Mouse (Mus musculus) ES-E14 (cell line): Measurements from ENCODE around the gene C530008M17Rik. TPM values are rescaled to one million over a fixed set of nuclear protein-coding genes. Genes with fewer than 3 reads are reported as not detected.
A peak's percentile ranks its signal among the peaks of the same experiment; 100 is the strongest.

Source experiments
- DNase-seq: peaks from one replicate; pipeline ENCODE4 v3.0.0-alpha.2; 2013; ENCODE audit warnings: low read depth, low spot score
- H3K27ac ChIP-seq: 2 replicates; pipeline ENCODE4 v1.5.1; 2012; ENCODE audit warnings: low read depth, mild to moderate bottlenecking, low read length, moderate library complexity, mixed read lengths; ENCODE audit not compliant: poor library complexity, insufficient read depth, severe bottlenecking
- H3K36me3 ChIP-seq: 2 replicates; pipeline ENCODE4 v1.6.1; 2012; ENCODE audit warnings: mild to moderate bottlenecking, low read length, moderate library complexity, mixed read lengths; ENCODE audit not compliant: control insufficient read depth, poor library complexity, insufficient read depth, severe bottlenecking
- H3K4me1 ChIP-seq, 2 experiments: fragments of 150-350 bp in 1 of 2; sonication (generic) in 1 of 2; 2 replicates each; pipeline ENCODE4 v1.6.1; 2012; ENCODE audit warnings: low read length in 2 of 2, mild to moderate bottlenecking in 1 of 2, mixed read lengths in 1 of 2; ENCODE audit not compliant: control insufficient read depth in 2 of 2, insufficient read depth in 2 of 2, poor library complexity in 1 of 2
- H3K4me3 ChIP-seq, 2 experiments: fragments of 150-350 bp in 1 of 2; sonication (generic) in 1 of 2; 2 replicates each; pipeline ENCODE4 v1.5.1; 2012; ENCODE audit warnings: low read length in 2 of 2, low read depth in 1 of 2, mild to moderate bottlenecking in 1 of 2, mixed read lengths in 1 of 2; ENCODE audit not compliant: insufficient read depth in 1 of 2, poor library complexity in 1 of 2, severe bottlenecking in 1 of 2
- H3K9ac ChIP-seq: 2 replicates; pipeline ENCODE4 v1.6.1; 2012; ENCODE audit warnings: low read depth, mild to moderate bottlenecking, low read length, mixed read lengths; ENCODE audit not compliant: poor library complexity, insufficient read depth, severe bottlenecking
- H3K9me3 ChIP-seq: fragments of 150-350 bp; sonication (generic); 2 replicates; pipeline ENCODE4 v1.6.1; 2012; ENCODE audit warnings: low read depth, mild to moderate bottlenecking, low read length; ENCODE audit not compliant: control insufficient read depth, insufficient read depth
- CHD2 ChIP-seq: IDR thresholded peaks from 2 replicates; pipeline ENCODE4 v1.6.1; 2014; ENCODE audit warnings: mild to moderate bottlenecking, low read depth, low read length, inconsistent platforms
- HCFC1 ChIP-seq: IDR thresholded peaks from 2 replicates; pipeline ENCODE4 v1.6.1; 2012; ENCODE audit warnings: low read length, inconsistent platforms, borderline replicate concordance; ENCODE audit not compliant: insufficient read depth
- MAFK ChIP-seq: IDR thresholded peaks from 2 replicates; pipeline ENCODE4 v1.6.1; 2014; ENCODE audit warnings: mild to moderate bottlenecking, low read depth, low read length, inconsistent platforms; ENCODE audit not compliant: insufficient read depth
- ZC3H11A ChIP-seq: IDR thresholded peaks from 2 replicates; pipeline ENCODE4 v1.6.1; 2012; ENCODE audit warnings: low read depth, mild to moderate bottlenecking, inconsistent platforms, low read length, borderline replicate concordance
- ZNF384 ChIP-seq: IDR thresholded peaks from 2 replicates; pipeline ENCODE4 v1.6.1; 2012; ENCODE audit warnings: low read depth, low read length, inconsistent platforms
- in situ Hi-C, 2 experiments: fragments of 600-800 bp; cut with MboI; formaldehyde crosslinking; loops; one replicate each; pipeline ENCODE4 v1.15.1; 2025; ENCODE audit warnings: low sequenced_read_pairs in 2 of 2, inconsistent platforms in 1 of 2; ENCODE audit not compliant: unreplicated experiment in 2 of 2
- total RNA-seq: library from RNA; depleted of rRNA; stranded (reverse); fragments of 300-350 nt; gene quantifications from 2 replicates; pipeline ENCODE4 v1.2.3, GENCODE M21; 2012

C530008M17Rik gene
- total RNA-seq, 1 experiment = 1.1 TPM

- Histone ChIP-seq H3K9me3 (no peaks in the 10 kb centered on the region), H3K36me3 (peaks cover 6% of the 10 kb centered on the region), H3K9ac (no peak overlapping the region), H3K27ac (no peak overlapping the region), H3K4me1 (no peaks in the 10 kb centered on the region), H3K4me3 (no peak overlapping the region)
- in situ Hi-C loops = no loop called here
- TF ChIP-seq CHD2 = no peak
- no peak for TF ChIP-seq HCFC1
- no peak for TF ChIP-seq ZC3H11A
- no peak for TF ChIP-seq MAFK
- no peak for TF ChIP-seq ZNF384
- no peak for DNase-seq
These were observed 37.6 kb upstream of the C530008M17Rik start for GRCm38 (mm10) chr5:76618750-76619149.

- H3K4me3 ChIP-seq = no peak overlapping the region
- H3K36me3 ChIP-seq = peaks cover 2% of the 10 kb centered on the region; the same call in 1 of the 2 replicates
- TF ChIP-seq MAFK (peak; percentile 62; the same call in 1 of the 2 replicates), HCFC1 (no peak)
- no peak overlapping the region for H3K9ac ChIP-seq
- no peaks in the 10 kb centered on the region for H3K4me1 ChIP-seq
- H3K9me3 ChIP-seq = no peaks in the 10 kb centered on the region
- H3K27ac ChIP-seq = no peak overlapping the region
- no peak for DNase-seq
- in situ Hi-C loops = no loop called here
These were observed 32.6 kb upstream of the C530008M17Rik start for GRCm38 (mm10) chr5:76623759-76624158.

DNA sequence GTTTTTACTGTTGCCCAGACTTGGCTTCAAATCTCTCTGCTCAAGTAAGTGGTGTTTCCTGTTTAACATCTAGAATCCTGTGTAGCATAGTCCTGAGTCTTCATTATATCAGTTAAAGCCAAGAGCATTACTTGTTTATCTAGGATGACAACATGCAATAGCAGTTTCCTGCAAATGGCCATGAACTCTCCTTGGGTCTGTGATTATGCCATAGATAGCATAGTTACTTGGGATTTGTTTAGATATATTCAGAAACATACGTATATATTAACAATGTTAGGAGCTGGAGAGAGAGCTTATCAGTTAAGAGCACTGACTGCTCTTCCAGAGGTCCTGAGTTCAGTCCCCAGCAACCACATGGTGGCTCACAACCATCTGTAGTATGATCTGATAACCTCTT is 28.5 kb upstream of the C530008M17Rik start:
- no peak for TF ChIP-seq MAFK
- TF ChIP-seq ZNF384 = no peak
- TF ChIP-seq HCFC1 = no peak
- TF ChIP-seq CHD2 = no peak
- TF ChIP-seq ZC3H11A = no peak
- Histone ChIP-seq H3K27ac (no peak overlapping the region), H3K4me1 (no peaks in the 10 kb centered on the region), H3K9me3 (no peaks in the 10 kb centered on the region), H3K4me3 (no peak overlapping the region), H3K9ac (no peak overlapping the region), H3K36me3 (peaks cover 4% of the 10 kb centered on the region)
- in situ Hi-C loops = no loop called here
- no peak for DNase-seq

GRCm38 (mm10) chr5:76634012-76634411 is 22.3 kb upstream of the C530008M17Rik start:
- Histone ChIP-seq H3K9ac (no peak overlapping the region), H3K27ac (no peak overlapping the region), H3K36me3 (peaks cover 10% of the 10 kb centered on the region), H3K4me1 (no peaks in the 10 kb centered on the region), H3K9me3 (no peaks in the 10 kb centered on the region), H3K4me3 (no peak overlapping the region)
- no peak for DNase-seq
- in situ Hi-C loops = no loop called here
- TF ChIP-seq CHD2 = no peak
- TF ChIP-seq MAFK = no peak
- TF ChIP-seq ZNF384 = no peak
- TF ChIP-seq HCFC1 = no peak
- TF ChIP-seq ZC3H11A = no peak

- no peak overlapping the region for H3K9ac ChIP-seq
- H3K36me3 ChIP-seq = peaks cover 15% of the 10 kb centered on the region
- H3K4me3 ChIP-seq = no peak overlapping the region
- no peaks in the 10 kb centered on the region for H3K4me1 ChIP-seq
- in situ Hi-C loops = no loop called here
- no peak overlapping the region for H3K27ac ChIP-seq
- no peaks in the 10 kb centered on the region for H3K9me3 ChIP-seq
- no peak for DNase-seq
- no peak for TF ChIP-seq CHD2
- no peak for TF ChIP-seq HCFC1
- TF ChIP-seq MAFK = no peak
- TF ChIP-seq ZNF384 = no peak
- no peak for TF ChIP-seq ZC3H11A
These were observed 20.7 kb upstream of the C530008M17Rik start for GRCm38 (mm10) chr5:76635592-76635991.
